Mouse (Mus musculus) heart, adult 2 months (tissue): ENCODE data around the gene Slc2a6.

ENCODE experiments used
- CTCF ChIP-seq: fragments of 200-600 bp; IDR thresholded peaks from 2 replicates; pipeline ENCODE4 v1.8.1; 2022; ENCODE audit warnings: antibody characterized with exemption, mild to moderate bottlenecking, moderate library complexity
- EP300 ChIP-seq: fragments of 200-500 bp; IDR thresholded peaks from 2 replicates; pipeline ENCODE4 v1.6.1; 2011; ENCODE audit warnings: low read depth, low read length, control low read depth; ENCODE audit not compliant: insufficient read depth

- TF ChIP-seq CTCF (no peak), EP300 (no peak)
These were observed 41.8 kb upstream of the Slc2a6 start for GRCm38 (mm10) chr2:27069646-27070045.
